Mouse (Mus musculus) liver, adult 2 months (tissue): ENCODE results near the gene Fam155a. TPM values are rescaled to one million over a fixed set of nuclear protein-coding genes. Genes with fewer than 3 reads are reported as not detected.

Experiments
- DNase-seq: peaks from one replicate; pipeline ENCODE4 v3.0.0-alpha.2; 2011; ENCODE audit warnings: low read depth, low spot score; ENCODE audit errors: extremely low read depth
- H3K27ac ChIP-seq: fragments of 200-500 bp; replicated peaks from 2 replicates; pipeline ENCODE4 v1.5.1; 2012; ENCODE audit warnings: low read depth, mild to moderate bottlenecking, control low read depth, inconsistent platforms, low read length; ENCODE audit not compliant: insufficient read depth
- H3K27me3 ChIP-seq: fragments of 200-500 bp; 2 replicates; pipeline ENCODE4 v1.6.1; 2012; ENCODE audit warnings: mild to moderate bottlenecking, moderate library complexity, low read length, inconsistent platforms; ENCODE audit not compliant: control insufficient read depth, insufficient read depth
- H3K36me3 ChIP-seq: fragments of 200-500 bp; 2 replicates; pipeline ENCODE4 v1.6.1; 2012; ENCODE audit warnings: low read length, inconsistent platforms; ENCODE audit not compliant: control insufficient read depth, insufficient read depth
- H3K4me1 ChIP-seq: fragments of 200-500 bp; 2 replicates; pipeline ENCODE4 v1.6.1; 2011; ENCODE audit warnings: low read length; ENCODE audit not compliant: control insufficient read depth, insufficient read depth
- H3K4me3 ChIP-seq: fragments of 200-500 bp; 2 replicates; pipeline ENCODE4 v1.5.1; 2011; ENCODE audit warnings: low read depth, mild to moderate bottlenecking, control low read depth, low read length, moderate library complexity; ENCODE audit not compliant: insufficient read depth
- H3K79me2 ChIP-seq: fragments of 200-500 bp; 2 replicates; pipeline ENCODE4 v1.6.1; 2012; ENCODE audit warnings: inconsistent platforms, mild to moderate bottlenecking, low read length, moderate library complexity; ENCODE audit not compliant: control insufficient read depth, insufficient read depth
- H3K9ac ChIP-seq: fragments of 200-500 bp; 2 replicates; pipeline ENCODE4 v1.6.1; 2012; ENCODE audit warnings: low read depth, mild to moderate bottlenecking, control low read depth, inconsistent platforms, low read length
- CTCF ChIP-seq: fragments of 200-500 bp; IDR thresholded peaks from 2 replicates; pipeline ENCODE4 v1.5.1; 2011; ENCODE audit warnings: low read depth, low read length, control low read depth
- POLR2A ChIP-seq: fragments of 200-500 bp; IDR thresholded peaks from 2 replicates; pipeline ENCODE4 v1.6.1; 2011; ENCODE audit warnings: low read length, control low read depth; ENCODE audit not compliant: insufficient read depth; ENCODE audit errors: extremely low read depth
- WGBS: fragments of 180-500 bp; shearing (Covaris S2); methylation state at CpG from one replicate; pipeline ENCODE4 v1.1.7; 2018; 5-methylcytosine and 5-hydroxymethylcytosine counted together
- polyA plus RNA-seq: library from polyadenylated mRNA; depleted of rRNA; stranded (reverse); fragments of >200 nt; gene quantifications from 2 replicates; pipeline ENCODE4 v1.2.3, GENCODE M21; 2012; rRNA removed
- total RNA-seq: library from RNA; depleted of rRNA; stranded (reverse); fragments of >200 nt; gene quantifications from 2 replicates; pipeline ENCODE4 v1.2.3, GENCODE M21; 2014; rRNA removed

Fam155a gene
- total and polyA plus RNA-seq, 2 experiments, result 0.09 TPM; not detected in 1

DNA sequence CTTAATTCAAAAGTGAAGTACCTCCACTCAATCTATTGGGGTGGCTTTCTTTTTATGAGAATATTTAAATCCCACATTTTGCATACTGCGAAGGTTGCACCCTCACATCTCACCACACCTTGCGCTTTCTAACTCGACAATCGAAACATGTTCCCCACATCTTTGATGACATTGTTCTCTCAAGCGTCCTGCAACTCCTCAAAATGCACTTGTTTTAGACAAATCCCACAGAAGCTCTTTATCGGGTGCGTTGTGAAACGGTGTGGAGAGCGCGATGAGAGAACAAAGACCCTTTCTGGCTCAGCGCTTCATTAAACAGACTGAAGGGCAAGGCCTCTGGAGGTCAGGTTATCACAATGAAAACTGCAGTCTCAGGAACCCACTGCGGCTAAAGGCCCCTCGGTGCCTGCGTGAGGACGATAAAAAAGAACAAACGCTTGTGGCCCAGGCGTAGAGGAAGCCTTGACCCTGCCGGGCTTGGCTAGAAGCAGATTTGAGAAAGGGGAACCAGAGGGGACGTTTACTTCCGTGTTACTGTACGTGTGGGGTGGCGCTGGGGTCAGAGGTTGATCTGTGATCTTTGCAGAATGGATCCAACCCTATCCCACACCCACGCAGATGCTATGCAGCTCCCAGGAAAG, 613.7 kb downstream of the Fam155a start:
- DNase-seq, result no peak
- Histone ChIP-seq H3K27ac (no peak overlapping the region), H3K79me2 (no peaks in the 10 kb centered on the region), H3K4me1 (no peaks in the 10 kb centered on the region), H3K9ac (no peak overlapping the region), H3K27me3 (no peaks in the 10 kb centered on the region), H3K4me3 (no peak overlapping the region), H3K36me3 (no peaks in the 10 kb centered on the region)
- no peak for TF ChIP-seq CTCF
- TF ChIP-seq POLR2A, result no peak
- WGBS, result 19% methylated on average over 23 of the region's 23 CpGs

Other genes with a start within 250 kb of the Fam155a start
- gene Gm10217, start 93.1 kb upstream of the Fam155a start, total RNA-seq, result not detected in 2 replicates
- not detected in 2 replicates for gene Gm10217, start 93.1 kb upstream of the Fam155a start, polyA plus RNA-seq
- gene Lig4, start 206.5 kb upstream of the Fam155a start, total RNA-seq, result 1.2 and 1.9 TPM in 2 replicates
- 0.97 and 1.0 TPM in 2 replicates for gene Lig4, start 206.5 kb upstream of the Fam155a start, polyA plus RNA-seq
- 11.8 and 12.3 TPM in 2 replicates for gene Abhd13, start 206.5 kb upstream of the Fam155a start, total RNA-seq
- gene Abhd13, start 206.5 kb upstream of the Fam155a start, polyA plus RNA-seq, result 3.2 TPM in 2 replicates
- gene Tnfsf13b, start 235.3 kb upstream of the Fam155a start, total RNA-seq, result 0.13 and 0.37 TPM in 2 replicates
- gene Tnfsf13b, start 235.3 kb upstream of the Fam155a start, polyA plus RNA-seq, result 0.11 and 0.20 TPM in 2 replicates